Mouse (Mus musculus) ES-Bruce4 (cell line): ENCODE measurements around the gene Atp8a2. TPM values are rescaled to one million over a fixed set of nuclear protein-coding genes. Genes with fewer than 3 reads are reported as not detected.
"Not testable (repeated sequence)": the region's sequence is repeated elsewhere in the genome, so short reads cannot be mapped to it uniquely, and the experiment has no call there.

ENCODE experiments used
- H3K27ac ChIP-seq: 2 replicates; pipeline ENCODE4 v1.5.1; 2012; ENCODE audit warnings: low read length, inconsistent platforms; ENCODE audit not compliant: insufficient read depth
- H3K27me3 ChIP-seq: 2 replicates; pipeline ENCODE4 v1.6.1; 2012; ENCODE audit warnings: mild to moderate bottlenecking, low read length, inconsistent platforms; ENCODE audit not compliant: control insufficient read depth, poor library complexity, insufficient read depth, severe bottlenecking
- H3K36me3 ChIP-seq: 2 replicates; pipeline ENCODE4 v1.6.1; 2012; ENCODE audit warnings: inconsistent platforms, mild to moderate bottlenecking, low read length, moderate library complexity; ENCODE audit not compliant: control insufficient read depth, poor library complexity, insufficient read depth, severe bottlenecking
- H3K4me1 ChIP-seq: one replicate; pipeline ENCODE4 v1.8.1; 2011; ENCODE audit warnings: low read length; ENCODE audit not compliant: control insufficient read depth, insufficient read depth
- H3K4me3 ChIP-seq: 2 replicates; pipeline ENCODE4 v1.5.1; 2011; ENCODE audit warnings: low read depth, mild to moderate bottlenecking, low read length
- H3K9ac ChIP-seq: 2 replicates; pipeline ENCODE4 v1.6.1; 2012; ENCODE audit warnings: low read depth, mild to moderate bottlenecking, inconsistent platforms; ENCODE audit not compliant: poor library complexity, severe bottlenecking
- H3K9me3 ChIP-seq: replicated peaks from 2 replicates; pipeline ENCODE4 v1.6.1; 2012; ENCODE audit warnings: mild to moderate bottlenecking, low read length, inconsistent platforms; ENCODE audit not compliant: control insufficient read depth, poor library complexity, insufficient read depth, severe bottlenecking
- CTCF ChIP-seq: IDR thresholded peaks from one replicate; pipeline ENCODE4 v1.8.1; 2011; ENCODE audit warnings: low read depth, low read length
- EP300 ChIP-seq: IDR thresholded peaks from 2 replicates; pipeline ENCODE4 v1.6.1; 2011; ENCODE audit warnings: low read depth, low read length; ENCODE audit not compliant: insufficient read depth
- POLR2A ChIP-seq: IDR thresholded peaks from one replicate; pipeline ENCODE4 v1.8.1; 2011; ENCODE audit warnings: low read length; ENCODE audit not compliant: insufficient read depth
- polyA plus RNA-seq: library from polyadenylated mRNA; stranded (reverse); fragments of >200 nt; gene quantifications from 2 replicates; pipeline ENCODE4 v1.2.4, GENCODE M21; 2011; ENCODE audit warnings: low read depth; ENCODE audit not compliant: missing spikeins, insufficient read depth, insufficient read length

Atp8a2 gene
- polyA plus RNA-seq, 1 experiment, result 1.1 TPM

DNA sequence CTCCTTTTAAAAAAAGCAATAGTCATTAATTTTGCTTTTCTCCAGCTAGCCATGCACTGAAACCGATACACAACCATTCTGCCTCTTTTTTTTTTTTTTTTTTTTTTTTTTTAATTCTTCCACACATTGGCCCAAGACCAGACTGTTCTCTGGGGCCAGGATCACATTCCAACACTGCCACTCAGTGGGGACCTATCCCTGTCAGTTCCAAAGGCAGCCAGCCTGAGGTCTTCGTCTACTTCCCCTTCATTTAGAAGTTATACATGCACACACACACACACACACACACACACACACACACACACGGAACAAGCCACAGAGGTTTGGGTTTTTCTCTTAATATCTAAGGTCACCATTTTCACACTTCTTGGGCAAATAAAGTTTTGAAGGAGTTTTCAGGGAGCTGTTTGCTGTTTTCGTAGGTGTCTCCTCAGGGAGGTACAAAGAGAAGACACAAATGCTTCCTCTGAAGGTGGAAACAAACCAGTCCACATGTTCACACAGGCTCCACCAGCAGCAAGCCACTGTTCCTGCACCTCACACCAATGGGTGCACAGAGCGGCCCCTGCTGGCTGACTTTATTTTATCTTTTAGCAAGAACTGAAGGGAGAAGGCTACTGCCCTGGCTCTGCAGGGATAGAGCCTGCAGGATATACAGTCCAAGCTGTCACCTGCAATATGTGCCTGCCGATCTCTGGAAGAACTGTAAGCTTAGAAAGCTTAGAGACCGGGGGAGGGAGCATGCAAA lies 253.9 kb downstream of the Atp8a2 start:
- Histone ChIP-seq H3K36me3 (no peaks in the 10 kb centered on the region), H3K27me3 (no peaks in the 10 kb centered on the region), H3K9me3 (no peaks in the 10 kb centered on the region), H3K4me3 (no peak overlapping the region), H3K4me1 (no peaks in the 10 kb centered on the region), H3K27ac (no peak overlapping the region), H3K9ac (no peak overlapping the region)
- TF ChIP-seq POLR2A (no peak), CTCF (peak; percentile 85), EP300 (no peak)

DNA sequence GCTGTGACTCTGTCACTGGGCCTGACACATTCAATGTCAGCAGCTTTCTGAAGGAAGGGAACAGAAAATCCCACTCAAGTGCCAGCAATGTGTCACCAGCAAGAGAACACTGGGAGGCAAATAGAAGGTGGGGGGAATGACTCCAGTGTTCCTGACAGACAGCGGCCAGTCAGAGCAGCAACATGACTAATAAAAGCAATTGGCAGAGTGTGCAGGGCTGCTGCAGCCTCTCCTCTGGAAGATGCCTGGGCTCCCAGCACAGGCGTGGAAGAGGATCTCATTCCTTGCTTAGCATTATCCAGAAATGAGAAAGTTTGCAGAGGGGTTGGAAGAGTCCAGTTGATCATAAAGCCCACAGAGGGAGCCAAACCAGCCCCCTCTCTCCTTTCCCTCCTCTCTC lies 254.8 kb downstream of the Atp8a2 start:
- H3K9ac ChIP-seq, result no peak overlapping the region
- no peak overlapping the region for H3K4me3 ChIP-seq
- H3K4me1 ChIP-seq, result no peaks in the 10 kb centered on the region
- H3K27ac ChIP-seq, result no peak overlapping the region
- H3K27me3 ChIP-seq, result no peaks in the 10 kb centered on the region
- H3K9me3 ChIP-seq, result no peaks in the 10 kb centered on the region
- no peaks in the 10 kb centered on the region for H3K36me3 ChIP-seq
- no peak for TF ChIP-seq EP300
- no peak for TF ChIP-seq CTCF
- no peak for TF ChIP-seq POLR2A

DNA sequence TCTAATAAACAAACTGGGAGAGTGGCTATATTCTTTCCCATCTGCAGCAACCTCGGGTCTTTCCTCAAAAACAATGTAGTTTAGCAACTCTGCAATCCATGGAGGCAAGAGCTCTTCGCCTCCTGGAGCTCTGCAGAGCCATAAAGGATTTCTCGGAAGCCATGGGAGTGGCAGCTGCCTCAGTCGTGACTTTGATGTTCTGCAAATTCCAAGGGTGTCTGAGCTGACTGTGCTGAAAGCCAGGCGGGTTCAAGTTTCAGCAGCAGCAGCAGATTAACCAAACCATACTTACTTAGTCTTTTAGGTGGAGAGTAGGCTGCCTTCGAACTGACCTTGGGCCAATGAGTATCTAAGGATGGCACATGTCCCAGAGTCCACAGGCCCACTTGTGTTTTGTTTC lies 264.6 kb downstream of the Atp8a2 start:
- TF ChIP-seq CTCF, result no peak
- no peak for TF ChIP-seq EP300
- H3K27me3 ChIP-seq, result no peaks in the 10 kb centered on the region
- 0 out of 2 replicates have a peak, but pooled peaks cover 3% of the 10 kb centered on the region for H3K9me3 ChIP-seq

DNA sequence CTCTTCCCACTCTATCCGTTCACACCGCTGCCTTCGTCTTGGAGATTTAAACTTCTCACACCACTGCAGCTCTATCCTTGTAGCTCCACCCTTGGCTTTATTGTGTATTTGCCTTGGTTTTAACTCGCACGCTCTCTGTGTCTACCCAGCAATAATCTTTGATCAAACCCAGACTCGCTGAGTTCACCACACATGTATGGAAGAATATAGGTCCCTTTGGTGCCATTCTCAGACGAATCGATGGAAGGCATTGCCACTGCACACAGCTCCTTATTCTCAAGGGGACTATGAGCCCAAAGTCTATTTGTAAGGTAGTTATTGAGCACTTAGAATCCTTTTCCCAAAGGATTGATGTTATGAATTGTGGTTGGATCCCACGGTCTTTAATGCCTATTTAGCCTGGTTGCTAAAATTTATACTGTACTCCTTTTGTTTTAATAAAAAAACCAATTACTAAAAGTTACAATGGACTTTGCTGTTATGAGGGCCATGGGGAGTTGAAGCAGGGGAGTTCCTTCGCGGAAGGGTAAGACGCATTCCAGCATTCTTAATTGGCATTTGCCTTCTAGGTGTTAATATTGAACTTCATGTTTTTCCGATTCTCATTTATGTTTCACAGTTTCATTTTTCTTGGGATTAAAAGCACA lies 265.4 kb downstream of the Atp8a2 start:
- Histone ChIP-seq H3K9ac (no peak overlapping the region), H3K27me3 (no peaks in the 10 kb centered on the region), H3K9me3 (0 out of 2 replicates have a peak, but pooled peaks cover 3% of the 10 kb centered on the region), H3K27ac (no peak overlapping the region), H3K4me3 (no peak overlapping the region), H3K36me3 (no peaks in the 10 kb centered on the region), H3K4me1 (no peaks in the 10 kb centered on the region)
- TF ChIP-seq EP300 (no peak), CTCF (no peak), POLR2A (no peak)

More for the DNA sequence above, 264.6 kb downstream of the Atp8a2 start:
- no peaks in the 10 kb centered on the region for H3K4me1 ChIP-seq
- H3K27ac ChIP-seq, result peak overlapping the region; percentile 25; the same call in 1 of the 2 replicates
- no peak overlapping the region for H3K4me3 ChIP-seq
- H3K9ac ChIP-seq, result no peak overlapping the region
- no peaks in the 10 kb centered on the region for H3K36me3 ChIP-seq

DNA sequence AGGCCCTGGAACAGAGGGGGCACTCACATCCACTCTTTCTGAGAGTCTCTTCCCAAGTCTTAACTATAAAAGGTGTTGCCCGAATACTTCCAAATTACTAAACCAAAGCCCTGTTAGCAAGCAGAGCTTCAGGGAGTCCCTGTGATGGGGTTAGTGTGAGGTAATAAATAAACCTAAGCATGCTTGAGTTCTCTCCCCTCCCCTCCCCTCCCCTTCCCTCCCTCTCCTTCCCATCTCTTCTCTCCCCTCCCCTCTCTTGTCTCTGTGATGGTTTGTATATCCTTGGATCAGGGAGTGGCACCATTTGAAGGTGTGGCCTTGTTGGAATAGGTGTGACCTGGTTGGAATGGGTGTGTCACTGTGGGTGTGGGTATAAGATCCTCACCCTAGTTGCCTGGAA lies 267.8 kb downstream of the Atp8a2 start:
- H3K4me1 ChIP-seq, H3K9me3 ChIP-seq, H3K4me3 ChIP-seq, H3K27me3 ChIP-seq, H3K36me3 ChIP-seq, H3K9ac ChIP-seq: not testable (repeated sequence)
- H3K27ac ChIP-seq, result peak overlapping the region; percentile 34

DNA sequence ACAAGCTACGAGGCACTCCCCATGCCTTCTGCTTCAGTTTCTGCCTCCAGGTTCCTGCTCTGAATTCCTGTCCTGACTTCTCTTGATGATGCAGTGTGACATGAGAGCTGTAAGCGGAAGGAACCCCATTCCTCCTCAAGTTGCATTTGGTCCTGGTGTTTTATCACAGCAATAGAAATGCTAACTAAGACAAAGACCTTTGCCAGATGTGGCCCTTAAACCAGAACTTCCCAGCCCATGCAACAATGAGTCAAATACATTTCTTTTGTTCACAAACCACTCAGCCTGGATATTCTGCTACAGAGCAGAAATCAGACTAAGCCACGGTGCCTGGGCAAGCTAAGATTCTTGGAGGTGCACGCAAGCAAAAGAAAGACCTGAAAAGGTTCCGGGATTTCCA lies 268.2 kb downstream of the Atp8a2 start:
- Histone ChIP-seq H3K4me1 (no peaks in the 10 kb centered on the region), H3K27me3 (no peaks in the 10 kb centered on the region), H3K36me3 (no peaks in the 10 kb centered on the region), H3K9me3 (0 out of 2 replicates have a peak, but pooled peaks cover 3% of the 10 kb centered on the region), H3K4me3 (no peak overlapping the region), H3K27ac (peak overlapping the region; percentile 34), H3K9ac (no peak overlapping the region)
- TF ChIP-seq EP300, result 0 out of 2 replicates have a peak, but pooled peaks have one; percentile 7
- TF ChIP-seq POLR2A, result no peak
